Mouse (Mus musculus) kidney, adult 2 months (tissue): ENCODE measurements around the gene Ube2f. TPM values are rescaled to one million over a fixed set of nuclear protein-coding genes. Genes with fewer than 3 reads are reported as not detected.

Source experiments
- DNase-seq: peaks from one replicate; pipeline ENCODE4 v3.0.0; 2021
- H3K27ac ChIP-seq: fragments of 200-500 bp; 2 replicates; pipeline ENCODE4 v1.5.1; 2012; ENCODE audit warnings: low read depth, low read length, control low read depth, inconsistent platforms; ENCODE audit not compliant: insufficient read depth
- H3K27me3 ChIP-seq: fragments of 200-500 bp; replicated peaks from 2 replicates; pipeline ENCODE4 v1.6.1; 2012; ENCODE audit warnings: mild to moderate bottlenecking, moderate library complexity, low read length, inconsistent platforms; ENCODE audit not compliant: control insufficient read depth, insufficient read depth
- H3K36me3 ChIP-seq: fragments of 200-500 bp; 2 replicates; pipeline ENCODE4 v1.6.1; 2012; ENCODE audit warnings: mild to moderate bottlenecking, moderate library complexity, low read length, inconsistent platforms; ENCODE audit not compliant: control insufficient read depth, insufficient read depth
- H3K4me1 ChIP-seq: fragments of 200-500 bp; 2 replicates; pipeline ENCODE4 v1.6.1; 2011; ENCODE audit warnings: low read length; ENCODE audit not compliant: control insufficient read depth, insufficient read depth
- H3K4me3 ChIP-seq: fragments of 200-500 bp; 2 replicates; pipeline ENCODE4 v1.5.1; 2011; ENCODE audit warnings: mild to moderate bottlenecking, low read depth, low read length, control low read depth; ENCODE audit not compliant: insufficient read depth
- CTCF ChIP-seq: fragments of 200-500 bp; conservative IDR thresholded peaks from 2 replicates; pipeline ENCODE4 v1.5.1; 2011; ENCODE audit warnings: low read depth, mild to moderate bottlenecking, control low read depth, low read length, moderate library complexity, mixed read lengths; ENCODE audit not compliant: insufficient read depth, insufficient read length
- POLR2A ChIP-seq: fragments of 200-500 bp; IDR thresholded peaks from one replicate; pipeline ENCODE4 v1.6.1; 2011; ENCODE audit warnings: low read depth, low read length, control low read depth
- WGBS: fragments of 180-500 bp; shearing (Covaris S2); methylation state at CpG from one replicate; pipeline ENCODE4 v1.1.7; 2018; 5-methylcytosine and 5-hydroxymethylcytosine counted together
- polyA plus RNA-seq: library from polyadenylated mRNA; depleted of rRNA; stranded (reverse); fragments of >200 nt; gene quantifications from 2 replicates; pipeline ENCODE4 v1.2.3, GENCODE M21; 2012

Ube2f gene
- polyA plus RNA-seq, 1 experiment = 38.5 TPM

GRCm38 (mm10) chr1:91304621-91305020 is 54.5 kb downstream of the Ube2f start:
- H3K36me3 ChIP-seq = peaks cover 2% of the 10 kb centered on the region
- peaks cover 32% of the 10 kb centered on the region for H3K4me1 ChIP-seq
- no peak overlapping the region for H3K4me3 ChIP-seq
- H3K27me3 ChIP-seq = no peaks in the 10 kb centered on the region
- WGBS = 79% methylated on average over 4 of the region's 4 CpGs
- no peak for DNase-seq
- H3K27ac ChIP-seq = no peak overlapping the region
- no peak for TF ChIP-seq CTCF

GRCm38 (mm10) chr1:91309366-91310085 is 59.4 kb downstream of the Ube2f start:
- 74% methylated on average over 13 of the region's 13 CpGs for WGBS
- DNase-seq = peak; percentile 57
- peaks cover 2% of the 10 kb centered on the region for H3K36me3 ChIP-seq

GRCm38 (mm10) chr1:91312273-91312672 is 62.2 kb downstream of the Ube2f start:
- Histone ChIP-seq H3K4me1 (0 out of 2 replicates have a peak, but pooled peaks cover 3% of the 10 kb centered on the region), H3K4me3 (no peak overlapping the region), H3K27me3 (no peaks in the 10 kb centered on the region), H3K27ac (no peak overlapping the region), H3K36me3 (peaks cover 1% of the 10 kb centered on the region)
- DNase-seq = peak; percentile 56
- TF ChIP-seq POLR2A = no peak
- no peak for TF ChIP-seq CTCF
- 74% methylated on average over 4 of the region's 4 CpGs for WGBS

More at GRCm38 (mm10) chr1:91309366-91310085, 59.4 kb downstream of the Ube2f start:
- TF ChIP-seq POLR2A = no peak
- TF ChIP-seq CTCF = no peak
- Histone ChIP-seq H3K27ac (peak overlapping the region; percentile 27; the same call in 1 of the 2 replicates), H3K27me3 (no peaks in the 10 kb centered on the region), H3K4me3 (no peak overlapping the region), H3K4me1 (0 out of 2 replicates have a peak, but pooled peaks cover 3% of the 10 kb centered on the region)

GRCm38 (mm10) chr1:91313251-91313650 is 63.1 kb downstream of the Ube2f start:
- peaks cover 1% of the 10 kb centered on the region for H3K36me3 ChIP-seq
- no peak overlapping the region for H3K4me3 ChIP-seq
- no peak for TF ChIP-seq CTCF
- TF ChIP-seq POLR2A = no peak
- no peaks in the 10 kb centered on the region for H3K27me3 ChIP-seq
- H3K27ac ChIP-seq = no peak overlapping the region
- WGBS = 56% methylated on average over 5 of the region's 5 CpGs
- no peak for DNase-seq
- H3K4me1 ChIP-seq = peaks cover 3% of the 10 kb centered on the region; the same call in 1 of the 2 replicates

GRCm38 (mm10) chr1:91317656-91318055 is 67.6 kb downstream of the Ube2f start:
- Histone ChIP-seq H3K36me3 (peaks cover 1% of the 10 kb centered on the region; the same call in 1 of the 2 replicates), H3K4me1 (peaks cover 3% of the 10 kb centered on the region; the same call in 1 of the 2 replicates), H3K27me3 (no peaks in the 10 kb centered on the region), H3K4me3 (no peak overlapping the region), H3K27ac (peak overlapping the region; percentile 51; the same call in 1 of the 2 replicates)
- no peak for TF ChIP-seq POLR2A
- no peak for TF ChIP-seq CTCF
- DNase-seq = peak; percentile 88
- WGBS = 35% methylated on average over 6 of the region's 6 CpGs

- peak; percentile 27 for DNase-seq
- TF ChIP-seq CTCF = no peak
- TF ChIP-seq POLR2A = no peak
- Histone ChIP-seq H3K4me1 (peaks cover 3% of the 10 kb centered on the region; the same call in 1 of the 2 replicates), H3K4me3 (no peak within 1 kb of the TSS), H3K27me3 (no peaks in the 10 kb centered on the region), H3K36me3 (no peaks in the 10 kb centered on the region), H3K27ac (no peak within 1 kb of the TSS)
- 48% methylated on average over 19 of the region's 19 CpGs for WGBS
These were observed 71.8 kb downstream of the Ube2f start, which contains the start of gene Espnl for GRCm38 (mm10) chr1:91321760-91322438. TSS of gene Espnl (plus strand) at chr1:91322075.

GRCm38 (mm10) chr1:91324646-91325045 is 74.5 kb downstream of the Ube2f start:
- Histone ChIP-seq H3K4me1 (no peaks in the 10 kb centered on the region), H3K27ac (no peak overlapping the region), H3K27me3 (no peaks in the 10 kb centered on the region), H3K36me3 (no peaks in the 10 kb centered on the region), H3K4me3 (no peak overlapping the region)
- 80% methylated on average over 2 of the region's 2 CpGs for WGBS
- no peak for TF ChIP-seq CTCF
- no peak for TF ChIP-seq POLR2A
- no peak for DNase-seq
